Mouse (Mus musculus) natural killer cell, adult 2 months (primary cell): ENCODE results near the gene Mast4.
"Not testable (repeated sequence)": the region's sequence is repeated elsewhere in the genome, so short reads cannot be mapped to it uniquely, and the experiment has no call there.

Experiments used
- DNase-seq, 2 experiments: peaks; one replicate each; pipeline ENCODE4 v3.0.0; 2022; ENCODE audit warnings: low spot score in 2 of 2

Mast4 gene

DNA sequence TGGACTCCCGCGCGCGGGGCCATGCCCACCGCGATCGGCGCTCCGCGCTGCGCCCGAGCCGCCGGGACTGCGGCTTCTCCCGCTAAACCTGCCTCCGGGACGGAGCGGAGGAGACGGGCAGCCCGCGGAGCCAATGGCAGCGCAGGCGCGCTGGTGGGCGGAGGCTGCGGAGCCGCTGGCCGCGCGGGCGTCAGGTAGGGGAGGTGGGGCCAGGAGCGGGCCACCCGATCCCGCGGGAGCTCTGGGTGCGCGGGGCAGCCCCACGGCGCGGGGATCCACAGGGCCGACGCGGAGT is at the start of gene Mast4:
Mast4 (minus strand) TSS at position 106 of the 295 bp plus-strand sequence.
- no peak for DNase-seq

DNA sequence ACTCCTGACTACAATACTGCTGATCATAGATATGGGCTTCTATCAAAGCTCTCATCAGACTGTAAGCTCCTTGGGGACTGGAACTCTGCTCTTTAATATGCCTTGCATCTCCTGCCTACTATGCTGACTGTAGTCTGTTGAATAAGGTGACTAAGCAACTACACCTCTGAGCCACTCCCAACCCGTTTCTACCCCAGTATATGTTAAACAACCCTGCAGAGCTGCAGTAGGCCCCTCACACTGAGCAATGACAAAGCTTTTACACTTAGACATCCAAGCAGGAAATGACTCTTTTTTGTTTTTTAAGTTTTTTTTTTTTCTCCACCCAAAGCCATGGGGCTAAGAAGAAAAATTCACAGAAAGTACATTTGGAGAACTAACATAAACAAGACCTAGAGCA is 40.2 kb upstream of the Mast4 start:
- no peak for DNase-seq

DNA sequence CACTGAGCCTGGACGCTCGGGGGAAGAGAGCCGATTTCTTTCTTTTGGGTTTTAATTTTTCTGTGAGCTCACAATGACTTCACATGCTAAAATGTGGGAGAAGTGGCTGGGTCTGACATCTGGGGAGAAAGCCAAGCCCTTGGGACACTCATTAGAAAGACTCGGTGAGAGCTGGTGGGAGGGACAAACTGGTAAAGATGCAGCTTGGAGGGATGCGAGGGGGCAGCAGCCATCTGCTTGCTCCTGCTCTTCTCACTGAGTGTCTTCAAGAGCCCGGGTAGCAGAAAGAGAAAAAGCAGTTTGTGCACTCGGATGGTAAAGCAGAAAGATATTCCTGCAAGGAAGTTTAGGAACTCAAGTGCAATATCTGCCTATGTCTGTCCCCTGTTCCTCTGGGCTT is 34.9 kb upstream of the Mast4 start:
- no peak for DNase-seq

DNA sequence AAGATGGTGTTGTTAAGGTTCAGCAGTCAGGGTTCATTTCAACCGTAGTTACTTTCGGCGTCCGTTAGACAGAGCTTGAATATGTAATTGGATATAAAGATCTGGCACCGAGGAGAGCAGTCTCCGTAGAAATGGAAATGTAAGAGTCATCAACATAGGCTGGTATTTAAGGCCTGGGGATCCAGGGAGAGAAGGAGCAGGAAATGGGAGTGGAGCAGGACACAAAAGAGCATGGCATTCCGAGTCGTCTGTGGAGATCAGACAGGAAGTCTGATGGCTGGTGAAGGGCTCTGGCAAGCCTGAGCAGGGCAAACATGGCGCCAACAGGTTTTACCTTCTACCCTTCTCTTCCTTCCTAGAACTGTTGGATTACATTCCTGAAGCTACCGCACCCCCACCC is 28.9 kb upstream of the Mast4 start:
- no peak for DNase-seq

DNA sequence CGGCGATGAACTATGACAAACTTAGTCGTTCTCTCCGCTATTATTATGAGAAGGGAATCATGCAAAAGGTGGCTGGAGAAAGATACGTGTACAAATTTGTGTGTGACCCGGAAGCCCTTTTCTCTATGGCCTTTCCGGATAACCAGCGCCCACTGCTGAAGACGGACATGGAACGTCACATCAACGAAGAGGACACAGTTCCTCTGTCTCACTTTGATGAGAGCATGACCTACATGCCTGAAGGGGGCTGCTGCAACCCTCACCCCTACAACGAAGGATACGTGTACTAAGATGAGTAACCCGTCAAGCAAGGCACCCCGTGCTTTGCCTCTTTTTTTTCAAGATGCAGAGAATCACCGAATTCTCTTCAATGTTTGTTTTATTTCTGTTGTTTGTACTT is 23.1 kb upstream of the Mast4 start:
- not testable (repeated sequence) for DNase-seq

DNA sequence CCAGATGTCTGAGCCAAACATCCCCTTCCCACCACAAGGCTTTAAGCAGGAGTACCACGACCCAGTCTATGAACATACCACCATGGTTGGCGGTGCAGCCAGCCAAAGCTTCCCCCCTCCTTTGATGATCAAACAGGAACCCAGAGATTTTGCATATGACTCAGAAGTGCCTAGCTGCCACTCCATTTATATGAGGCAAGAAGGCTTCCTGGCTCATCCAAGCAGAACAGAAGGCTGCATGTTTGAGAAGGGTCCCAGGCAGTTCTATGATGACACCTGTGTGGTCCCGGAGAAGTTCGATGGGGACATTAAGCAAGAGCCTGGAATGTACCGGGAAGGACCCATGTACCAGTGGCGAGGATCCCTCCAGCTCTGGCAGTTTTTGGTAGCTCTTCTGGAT is 22.6 kb upstream of the Mast4 start:
- DNase-seq, result not testable (repeated sequence)

DNA sequence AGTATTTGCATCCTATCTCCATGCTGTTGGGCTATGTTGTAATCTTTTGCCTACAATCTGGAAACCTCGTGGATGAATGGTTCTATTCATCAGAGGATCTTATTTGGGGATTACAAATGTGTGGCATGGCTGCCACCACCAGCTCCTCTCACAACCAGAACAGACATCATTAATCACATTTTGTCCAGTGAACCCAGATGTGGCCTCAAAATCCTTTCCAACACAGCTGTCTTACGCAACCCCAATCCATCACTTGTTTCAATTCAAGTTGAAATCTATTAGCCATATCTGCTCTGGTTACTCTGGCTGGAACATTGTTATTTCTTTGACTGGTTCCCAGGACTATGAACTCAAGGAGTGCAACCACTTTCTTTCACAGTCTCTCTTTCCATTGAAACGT is 20.4 kb upstream of the Mast4 start:
- DNase-seq, result no peak

DNA sequence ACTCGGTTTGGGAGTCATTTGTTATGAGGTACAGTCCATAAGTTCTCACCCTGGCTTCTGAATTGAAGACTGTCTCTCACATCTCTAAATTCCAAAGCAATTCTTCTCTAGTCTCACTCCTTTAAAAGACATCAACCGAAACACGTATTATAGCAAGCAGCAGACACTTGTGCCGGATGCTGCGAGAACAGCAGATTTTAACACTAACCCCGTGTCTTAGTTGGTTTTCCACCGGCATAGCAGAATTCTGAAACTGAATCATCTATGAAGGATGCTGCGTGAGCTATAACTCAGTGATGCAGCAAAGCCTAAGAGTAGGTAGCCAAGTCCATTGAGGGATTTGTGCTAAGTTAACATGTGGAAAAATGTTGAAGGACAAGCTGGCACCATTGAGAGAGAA is 10.5 kb upstream of the Mast4 start:
- no peak for DNase-seq

DNA sequence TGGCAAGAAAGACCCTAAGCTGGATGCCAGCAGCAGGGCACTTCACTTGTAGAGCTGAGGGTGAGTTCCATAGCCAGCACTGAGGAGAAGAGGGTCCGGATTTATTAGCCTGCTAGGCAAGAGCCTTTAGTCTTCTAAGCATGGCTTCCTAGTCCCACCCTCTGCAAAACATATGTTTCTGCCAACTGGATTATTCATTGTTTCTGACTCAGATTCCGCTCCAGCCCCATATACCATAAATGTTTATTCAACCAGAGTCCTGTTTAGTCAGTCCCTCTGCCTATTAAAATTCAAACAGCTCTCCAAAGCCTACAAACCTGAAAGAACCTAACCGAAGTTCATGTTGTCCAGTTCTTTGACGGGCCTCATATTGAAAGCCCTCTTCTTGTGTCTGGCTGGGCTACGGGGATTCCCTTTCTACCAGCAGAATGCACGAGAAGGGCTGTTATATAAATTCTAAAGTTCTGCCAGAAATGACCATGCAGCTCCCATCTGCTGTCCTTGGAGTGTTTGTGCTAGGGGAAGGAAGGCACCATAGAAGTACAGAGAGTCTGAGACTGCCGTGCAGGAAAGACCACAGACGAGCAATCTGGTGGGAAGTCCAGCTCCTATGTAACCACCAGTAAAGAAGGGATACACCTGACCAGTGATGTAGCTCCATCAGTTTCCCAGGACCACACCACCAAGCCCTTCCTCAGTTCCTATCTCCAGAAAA is 9.9 kb upstream of the Mast4 start:
- DNase-seq, result no peak

DNA sequence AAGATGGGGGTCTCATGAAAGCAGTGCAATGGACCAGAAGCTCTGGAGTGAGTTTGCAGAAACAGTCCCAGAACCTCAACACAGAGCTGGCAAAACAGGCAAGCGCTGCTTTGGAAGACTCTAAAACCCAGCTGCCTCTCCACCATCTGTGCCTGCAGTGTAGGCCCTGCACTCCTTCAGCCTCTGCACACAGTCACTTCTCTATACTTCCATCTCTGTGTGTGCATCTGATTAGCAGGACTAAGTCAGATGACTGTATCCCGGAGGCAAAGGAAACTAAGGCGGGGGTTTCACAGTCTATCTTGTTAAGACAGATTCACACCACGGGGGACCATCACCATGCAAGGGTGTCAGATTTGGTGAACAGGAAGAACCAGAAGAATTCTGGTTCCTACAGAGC is 6.7 kb upstream of the Mast4 start:
- no peak for DNase-seq

DNA sequence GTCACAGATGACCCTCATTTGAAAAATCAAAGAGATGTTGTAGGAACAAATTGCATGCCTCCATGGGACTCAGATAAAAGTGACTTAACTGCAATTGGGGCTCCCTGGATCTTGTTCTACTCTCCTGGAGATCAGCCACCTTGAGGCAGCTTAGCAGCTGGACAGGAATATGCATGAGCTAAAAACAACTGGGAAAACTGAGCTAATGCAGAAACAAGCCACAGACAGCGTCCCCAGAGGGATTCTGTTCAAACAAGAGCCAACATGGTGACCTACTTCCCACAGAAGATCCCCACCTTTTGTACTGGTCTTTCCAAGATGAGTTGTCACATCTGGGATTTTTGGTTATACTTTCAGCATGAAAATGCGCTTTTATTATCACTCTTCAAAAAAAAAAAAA is 4.3 kb upstream of the Mast4 start:
- DNase-seq, result no peak

DNA sequence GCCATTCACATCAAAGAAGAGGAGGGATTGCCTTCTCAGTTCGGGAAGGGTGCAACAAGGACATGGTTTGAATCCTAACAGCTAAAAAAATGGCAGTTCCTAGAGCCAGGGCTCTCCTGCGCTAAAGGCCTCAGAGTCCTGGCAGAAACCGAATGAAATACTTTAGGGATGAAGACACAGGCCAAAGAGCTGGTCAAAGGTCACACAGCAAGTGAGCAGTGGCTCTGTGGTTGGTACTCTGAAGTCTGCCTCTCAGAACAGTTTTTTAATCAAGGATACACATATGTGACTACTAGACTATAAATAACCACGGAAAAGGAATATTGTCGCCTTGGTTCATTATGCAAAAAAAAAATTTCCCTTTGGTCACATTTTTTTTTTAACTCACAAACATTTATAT is 1.9 kb upstream of the Mast4 start:
- no peak for DNase-seq

DNA sequence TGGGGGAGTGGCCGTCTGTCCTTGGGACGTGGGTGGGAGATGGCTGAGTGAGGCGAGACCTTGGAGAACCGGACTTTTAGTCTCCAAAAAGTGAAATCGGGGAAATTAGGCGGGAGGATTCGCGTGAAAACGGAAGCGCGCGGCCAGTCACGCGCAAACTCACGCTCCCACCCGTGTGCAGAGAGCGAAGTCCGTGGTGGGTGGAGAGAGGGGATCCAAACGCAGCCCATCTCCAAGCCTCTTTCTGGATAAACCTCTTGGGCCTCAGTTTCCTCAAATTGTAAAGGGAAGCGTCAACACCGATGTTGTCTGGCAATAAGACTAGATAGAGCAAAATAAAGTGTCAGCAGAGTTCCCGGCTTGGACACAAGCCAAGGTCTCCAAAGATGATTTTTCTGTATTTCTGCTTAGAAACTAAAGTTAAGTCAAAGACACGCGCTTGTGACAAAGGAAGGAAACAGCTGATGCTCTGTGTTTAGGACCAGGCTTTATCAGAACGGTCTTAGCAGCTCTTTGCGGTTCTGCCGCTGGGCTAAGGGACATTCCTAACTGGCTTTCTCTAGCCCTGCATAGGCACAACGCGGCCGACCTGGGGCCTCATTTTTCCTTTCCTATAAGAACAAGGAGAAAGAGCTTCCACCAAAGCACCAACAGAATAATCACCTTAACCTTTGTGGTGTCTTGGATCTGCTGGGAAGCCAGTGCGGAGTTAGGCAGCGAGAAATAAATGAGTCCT is 594 bp upstream of the Mast4 start:
- no peak for DNase-seq

DNA sequence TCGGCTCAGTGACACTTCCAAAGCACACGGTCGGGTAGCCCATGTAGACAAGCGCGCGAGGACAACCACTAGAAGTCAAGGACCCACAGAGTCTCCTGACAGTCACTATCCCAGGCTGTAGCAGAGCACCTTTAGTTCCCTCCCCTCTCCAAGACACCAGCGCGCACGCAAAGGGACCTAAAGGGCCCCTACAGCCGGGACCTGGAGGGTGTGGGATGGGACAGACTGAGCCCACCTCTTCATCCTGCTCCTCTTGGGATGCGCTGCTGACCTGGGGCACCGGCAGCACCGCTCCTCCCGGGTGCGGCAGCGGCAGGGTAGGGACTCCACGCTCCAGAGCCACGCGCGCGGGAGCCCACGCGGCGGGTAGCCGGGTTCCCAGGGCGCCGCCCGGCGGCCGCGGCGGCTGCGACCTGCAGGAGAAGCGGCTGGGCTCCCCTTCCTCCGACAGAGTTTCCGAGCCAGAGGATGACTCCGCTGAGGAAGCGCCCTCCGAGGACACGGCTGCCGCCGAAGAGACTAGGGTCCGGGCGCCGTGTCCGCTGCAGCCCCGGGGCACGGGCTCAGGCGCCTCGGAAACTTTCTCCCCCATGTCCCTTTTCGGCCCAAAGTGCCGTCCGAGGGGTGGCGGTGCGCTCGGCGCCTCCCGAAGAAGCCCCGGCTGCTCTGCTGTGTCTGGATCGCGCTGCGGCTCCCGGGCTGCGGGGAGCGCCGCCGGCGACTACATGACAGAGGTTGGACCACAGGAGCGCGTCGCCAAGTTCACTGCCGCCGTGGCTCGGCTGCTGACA is 501 bp downstream of the Mast4 start:
- no peak for DNase-seq

DNA sequence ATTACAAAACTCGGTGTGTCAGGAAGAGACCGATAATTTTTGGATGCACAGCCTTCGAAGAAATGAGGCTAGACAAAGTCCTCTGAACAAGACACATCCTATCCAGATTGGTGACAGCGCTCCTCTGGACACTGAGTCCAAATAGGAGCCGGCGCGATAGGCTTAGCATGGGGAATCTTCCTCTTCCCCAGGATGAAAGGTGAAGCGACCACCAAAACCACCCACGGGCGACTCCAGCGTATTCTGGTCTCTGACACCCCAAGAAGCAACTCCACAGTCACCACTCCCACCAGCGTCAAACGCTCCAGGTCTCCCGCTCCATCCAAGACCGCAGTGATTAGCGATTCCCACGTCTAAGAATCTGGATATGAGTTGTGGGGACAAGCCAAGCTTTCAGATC is 1.1 kb downstream of the Mast4 start:
- no peak for DNase-seq

DNA sequence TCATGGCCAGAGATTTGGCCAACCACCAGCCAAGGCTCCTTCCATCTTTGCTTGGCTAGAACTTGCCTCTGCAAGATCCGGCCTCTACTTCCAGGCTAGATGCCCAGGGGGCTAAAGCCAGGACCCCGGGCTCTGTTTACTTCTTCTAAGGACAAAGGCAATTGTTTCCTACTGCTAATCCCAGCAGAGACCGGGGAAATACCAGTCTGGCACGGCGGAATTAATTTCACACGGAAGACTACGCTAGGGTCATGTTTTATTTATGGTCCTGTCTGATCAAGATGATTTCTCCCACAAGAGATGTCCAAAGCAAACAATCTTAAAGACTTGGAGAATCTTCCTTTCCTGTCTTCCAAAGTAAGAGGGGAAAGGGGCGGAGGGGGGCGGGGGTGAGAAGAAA is 1.6 kb downstream of the Mast4 start:
- DNase-seq, result no peak

DNA sequence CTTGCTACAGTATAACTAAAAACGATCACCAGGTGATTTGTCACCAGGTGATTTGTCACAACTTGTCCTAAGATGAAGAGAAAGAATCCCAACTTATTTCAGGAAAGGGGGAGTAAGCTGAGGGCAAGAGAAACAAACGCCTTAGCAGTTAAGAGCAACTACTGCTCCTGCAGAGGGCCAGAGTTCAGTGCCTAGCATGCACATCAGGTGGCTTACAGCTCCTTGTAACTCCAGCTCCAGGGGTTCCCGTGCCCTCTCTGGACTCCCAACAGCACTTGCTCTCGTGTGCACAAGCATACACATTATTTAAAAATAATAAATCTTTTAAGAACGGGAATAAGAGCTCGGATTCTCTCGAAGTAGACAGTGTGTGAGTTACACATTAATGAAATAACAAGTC is 3.2 kb downstream of the Mast4 start:
- no peak for DNase-seq

DNA sequence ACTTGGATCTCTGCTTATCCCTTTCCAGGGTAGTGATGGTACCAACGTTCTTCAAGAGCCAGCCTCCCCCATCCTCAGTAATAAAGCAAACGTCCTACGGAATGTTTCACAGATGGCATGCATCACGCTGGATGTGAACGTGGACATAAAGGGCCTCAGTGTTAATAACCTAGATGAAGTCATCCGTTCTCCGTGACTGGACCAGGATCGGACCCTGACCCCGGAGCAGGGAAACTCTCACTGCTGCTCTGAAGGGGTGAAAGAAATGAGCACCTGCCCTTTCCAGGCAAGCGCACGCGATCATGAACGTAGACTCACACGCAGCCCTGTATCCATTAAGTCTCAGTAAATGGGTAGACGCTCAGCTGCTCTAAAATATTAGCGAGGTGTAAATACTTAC is 6.0 kb downstream of the Mast4 start:
- no peak for DNase-seq

DNA sequence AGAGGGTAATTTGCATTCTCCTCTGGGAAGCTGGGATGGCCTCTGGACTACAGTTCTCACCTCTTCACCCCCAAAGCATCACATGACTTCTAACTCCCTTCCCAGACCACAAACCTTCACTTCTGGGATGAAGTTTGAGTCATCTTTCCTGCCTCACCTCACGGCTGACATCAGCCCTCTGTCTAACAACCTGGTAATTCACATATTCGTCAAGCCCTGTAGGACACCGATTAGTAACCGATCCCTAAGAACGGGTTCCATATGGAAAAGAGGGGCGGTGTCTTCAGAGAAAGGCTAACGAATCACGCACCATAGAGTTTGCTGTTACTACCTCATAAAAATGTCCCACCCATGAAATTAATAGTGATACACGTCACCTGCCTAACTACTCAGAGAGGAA is 6.5 kb downstream of the Mast4 start:
- no peak for DNase-seq

DNA sequence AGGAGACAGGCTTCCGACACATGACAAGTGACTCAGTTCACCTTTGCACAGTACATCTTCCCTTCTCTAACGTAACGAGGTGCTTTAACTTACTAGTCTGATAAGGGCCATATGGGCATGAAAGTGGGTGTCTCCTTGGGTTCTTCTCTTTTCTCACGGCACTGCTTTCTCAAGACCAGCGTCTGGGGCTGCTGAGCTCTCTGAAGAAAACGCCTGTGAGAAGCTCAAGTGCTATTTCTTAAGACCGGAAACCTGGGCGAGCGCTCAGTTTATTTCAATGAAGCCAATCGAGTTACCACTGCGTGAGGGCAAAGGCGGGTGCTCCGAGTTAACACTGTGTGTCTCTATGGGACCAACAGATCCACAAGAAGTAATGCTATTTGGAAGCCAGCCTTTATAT is 8.1 kb downstream of the Mast4 start:
- no peak for DNase-seq

DNA sequence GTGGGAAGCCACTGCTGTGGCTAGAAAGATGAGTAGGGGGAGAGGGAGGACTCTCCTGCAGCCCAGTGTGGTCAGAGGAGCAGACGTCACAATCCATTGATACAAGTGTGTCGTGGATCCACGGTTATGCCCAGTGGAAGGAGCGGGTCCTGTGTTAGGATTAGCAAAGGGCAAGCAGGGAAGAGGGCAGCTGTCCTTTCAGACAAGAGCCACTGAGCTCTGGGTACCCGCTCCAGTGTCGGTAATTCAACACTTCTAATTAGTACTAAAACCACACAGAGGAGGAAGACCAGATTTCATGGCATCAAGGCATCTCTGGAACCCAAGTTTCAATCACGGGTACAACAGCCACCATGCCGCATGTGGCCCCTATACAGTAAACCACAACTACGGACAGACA is 14.4 kb downstream of the Mast4 start:
- no peak for DNase-seq

DNA sequence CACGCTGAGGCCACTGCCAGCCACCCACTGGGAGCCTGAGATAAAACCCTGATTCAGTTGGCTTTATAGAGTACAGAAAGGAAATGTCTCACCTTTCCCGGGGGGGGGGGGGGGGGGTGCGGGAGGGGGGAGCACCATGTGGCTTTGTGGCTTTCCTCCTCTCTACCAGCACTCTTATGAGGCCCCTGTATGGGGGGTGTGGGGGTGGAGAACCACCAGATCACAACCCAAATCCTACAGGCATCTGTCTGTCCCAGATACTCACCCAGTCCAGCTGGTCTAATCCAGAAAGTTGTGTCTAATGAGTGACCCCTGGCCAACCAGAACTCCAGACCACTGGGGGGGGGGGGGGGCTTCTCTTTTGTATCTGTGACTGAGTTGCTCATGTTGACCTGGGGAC is 15.0 kb downstream of the Mast4 start:
- no peak for DNase-seq

DNA sequence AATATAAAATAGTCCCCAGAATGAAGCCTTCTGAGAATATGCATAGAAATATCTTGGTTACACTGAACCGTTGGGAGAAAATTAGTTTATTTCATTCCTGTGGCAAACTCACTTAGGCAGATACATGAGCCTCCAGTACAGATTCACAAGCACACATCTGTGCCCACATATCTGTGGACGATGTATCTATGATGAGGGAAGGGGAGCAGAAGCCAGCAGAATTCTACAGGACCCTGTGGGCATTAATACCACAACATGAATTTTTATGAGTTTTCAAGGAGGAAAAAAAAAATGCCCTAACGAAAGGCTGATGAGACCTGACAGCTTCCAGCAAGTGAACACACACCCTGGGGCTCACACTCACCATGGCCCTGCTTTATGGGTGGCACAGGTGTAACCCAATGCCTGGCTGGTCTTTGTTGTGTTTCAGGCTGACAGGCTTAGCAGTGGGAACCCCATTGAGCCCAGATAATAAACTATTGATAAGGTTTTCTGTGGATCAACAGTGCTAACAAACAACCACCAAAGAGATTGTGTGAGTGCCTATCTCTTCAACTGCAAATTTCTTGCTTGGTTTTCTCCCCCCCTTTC is 17.4 kb downstream of the Mast4 start:
- DNase-seq, result no peak
